Mouse (Mus musculus) hindbrain, embryonic 11.5 days (tissue): ENCODE results near the gene Gdap1l1. TPM values are rescaled to one million over a fixed set of nuclear protein-coding genes. Genes with fewer than 3 reads are reported as not detected.
"Not testable (repeated sequence)": the region's sequence is repeated elsewhere in the genome, so short reads cannot be mapped to it uniquely, and the experiment has no call there.

Experiments
- ATAC-seq: fragments of 200-750 bp; cut with Nextera tagmentation; 2 replicates; pipeline ENCODE4 v1.8.0; 2017; ENCODE audit warnings: mild to moderate bottlenecking, moderate TSS enrichment, moderate library complexity; ENCODE audit not compliant: low FRiP score
- DNase-seq: peaks from one replicate; pipeline ENCODE4 v3.0.0-alpha.2; 2015; ENCODE audit warnings: low spot score
- H3K27ac ChIP-seq: fragments of 300-500 bp; sonication (generic); 2 replicates; pipeline ENCODE4 v1.5.1; 2014; ENCODE audit warnings: mild to moderate bottlenecking, low read depth, low read length
- H3K27me3 ChIP-seq: fragments of 300-500 bp; sonication (generic); 2 replicates; pipeline ENCODE4 v1.6.1; 2014; ENCODE audit warnings: mild to moderate bottlenecking, low read length, moderate library complexity, mixed read lengths; ENCODE audit not compliant: control insufficient read depth, insufficient read depth
- H3K36me3 ChIP-seq: fragments of 300-500 bp; sonication (generic); 2 replicates; pipeline ENCODE4 v1.6.1; 2014; ENCODE audit warnings: mild to moderate bottlenecking, low read length, moderate library complexity, mixed read lengths; ENCODE audit not compliant: control insufficient read depth, insufficient read depth
- H3K4me1 ChIP-seq: fragments of 300-500 bp; sonication (generic); replicated peaks from 2 replicates; pipeline ENCODE4 v1.6.1; 2014; ENCODE audit warnings: low read length, mixed read lengths; ENCODE audit not compliant: control insufficient read depth, insufficient read depth
- H3K4me2 ChIP-seq: fragments of 300-500 bp; sonication (generic); replicated peaks from 2 replicates; pipeline ENCODE4 v1.6.1; 2014; ENCODE audit warnings: mild to moderate bottlenecking, low read depth, low read length
- H3K4me3 ChIP-seq: fragments of 300-500 bp; sonication (generic); 2 replicates; pipeline ENCODE4 v1.5.1; 2014; ENCODE audit warnings: low read depth, low read length
- H3K9ac ChIP-seq: fragments of 300-500 bp; sonication (generic); 2 replicates; pipeline ENCODE4 v1.6.1; 2014; ENCODE audit warnings: low read depth, low read length
- H3K9me3 ChIP-seq: fragments of 300-500 bp; sonication (generic); 2 replicates; pipeline ENCODE4 v1.6.1; 2016; ENCODE audit warnings: low read length; ENCODE audit not compliant: control insufficient read depth
- WGBS: fragments of 180-500 bp; shearing (Covaris S2); extraction: QIAGEN DNeasy Blood & Tissue Kit; methylation state at CpG from one replicate; pipeline ENCODE4 v1.1.7; 2014; 5-methylcytosine and 5-hydroxymethylcytosine counted together
- polyA plus RNA-seq: library from polyadenylated mRNA; unstranded; fragments of >200 nt; fragmentation: Nextera tagmentation; extraction: Ambion mirVana; gene quantifications from 2 replicates; pipeline ENCODE4 v1.2.1, GENCODE M21; 2014

Gdap1l1 gene
- polyA plus RNA-seq, 1 experiment from 2014 or later = 47.4 TPM

DNA sequence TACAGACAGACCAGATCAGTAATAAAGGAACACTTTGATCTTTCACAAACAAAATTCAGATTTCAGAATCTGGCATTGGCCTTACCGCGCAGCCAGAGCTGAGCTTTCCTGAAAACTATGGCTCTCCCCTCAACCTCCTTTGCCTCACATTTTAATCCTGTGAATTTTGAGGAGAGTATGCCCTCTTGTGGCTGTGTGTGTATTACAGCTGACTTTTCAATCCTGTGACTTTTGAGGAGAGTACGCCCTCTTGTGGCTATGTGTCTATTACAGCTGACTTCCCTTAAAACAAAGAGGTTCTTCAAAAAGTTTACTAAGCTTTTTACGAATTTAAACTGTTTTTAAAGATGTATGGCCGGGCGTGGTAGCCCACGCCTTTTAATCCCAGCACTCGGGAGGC, 37.1 kb upstream of the Gdap1l1 start:
- WGBS = 17% methylated on average over 8 of the region's 8 CpGs

DNA sequence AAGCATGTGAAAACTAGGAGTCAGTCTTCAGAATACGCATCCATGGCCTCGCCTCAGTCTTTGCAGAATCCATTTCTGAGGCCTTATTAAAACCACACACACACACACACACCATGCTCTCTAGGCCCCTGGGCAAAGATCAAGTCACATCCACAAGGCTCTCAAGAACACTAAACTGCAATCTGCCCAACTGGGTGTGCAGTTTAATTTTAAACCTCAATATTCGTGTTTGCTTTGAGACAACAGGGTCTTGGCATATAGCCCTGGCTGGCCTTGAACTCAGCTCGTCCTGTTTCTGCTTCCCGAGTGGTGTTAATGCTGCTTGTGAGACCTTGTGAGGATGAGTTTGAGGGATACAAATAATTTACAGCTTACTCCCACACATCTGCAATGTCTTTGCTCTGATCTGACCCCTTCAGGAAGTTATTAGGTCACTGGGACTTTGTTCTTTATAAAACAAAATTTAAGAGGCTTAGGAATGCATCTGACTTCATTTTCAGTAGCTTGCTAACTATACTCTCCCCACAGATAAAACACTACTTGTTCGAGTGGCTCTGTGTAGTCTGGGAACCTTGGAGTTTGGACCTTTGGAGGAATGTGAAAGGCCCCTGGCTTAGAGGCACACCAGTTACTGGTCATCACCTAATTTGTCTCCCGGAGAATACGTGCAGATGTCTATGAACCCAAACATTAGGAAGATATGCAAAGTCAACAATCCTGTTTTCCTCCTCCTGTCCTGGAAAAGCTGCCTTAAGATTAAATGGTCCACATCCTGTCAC, 34.0 kb upstream of the Gdap1l1 start:
- Histone ChIP-seq H3K9ac (no peak overlapping the region), H3K27me3 (no peaks in the 10 kb centered on the region), H3K4me3 (no peak overlapping the region), H3K4me2 (no peak overlapping the region), H3K4me1 (no peaks in the 10 kb centered on the region), H3K9me3 (no peaks in the 10 kb centered on the region), H3K27ac (no peak overlapping the region), H3K36me3 (no peaks in the 10 kb centered on the region)
- WGBS = 86% methylated on average over 8 of the region's 8 CpGs
- ATAC-seq (no peak), DNase-seq (no peak)

More for the DNA sequence above, 37.1 kb upstream of the Gdap1l1 start:
- Histone ChIP-seq H3K27me3 (no peaks in the 10 kb centered on the region), H3K4me1 (no peaks in the 10 kb centered on the region), H3K36me3 (no peaks in the 10 kb centered on the region), H3K9ac (no peak overlapping the region), H3K4me2 (no peak overlapping the region), H3K27ac (no peak overlapping the region), H3K9me3 (no peaks in the 10 kb centered on the region), H3K4me3 (no peak overlapping the region)
- DNase-seq = peak; percentile 93
- no peak for ATAC-seq

DNA sequence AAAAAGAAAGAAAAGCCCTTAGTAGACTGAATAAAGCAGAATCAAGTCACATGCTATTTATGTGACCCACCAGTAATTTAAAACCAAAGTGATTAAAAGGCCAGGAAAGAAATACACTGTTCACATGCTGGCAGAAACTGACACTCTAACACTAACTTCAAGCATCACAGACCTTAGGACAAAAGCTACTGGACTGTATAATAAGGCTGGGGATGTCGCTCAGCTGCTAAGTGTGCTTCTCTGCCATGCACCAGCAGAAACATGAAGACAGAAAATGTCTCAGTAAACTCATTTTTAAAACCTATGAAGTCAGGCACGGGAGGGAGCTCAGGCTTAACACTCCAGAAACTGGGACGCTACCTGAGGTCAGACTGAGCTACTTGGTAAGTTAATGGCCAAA, 28.1 kb upstream of the Gdap1l1 start:
- Histone ChIP-seq H3K4me1 (no peaks in the 10 kb centered on the region), H3K27me3 (no peaks in the 10 kb centered on the region), H3K27ac (no peak overlapping the region), H3K4me3 (no peak overlapping the region), H3K36me3 (0 out of 2 replicates have a peak, but pooled peaks cover 4% of the 10 kb centered on the region), H3K9me3 (no peaks in the 10 kb centered on the region), H3K4me2 (no peak overlapping the region), H3K9ac (no peak overlapping the region)
- WGBS = 92% methylated on average over 3 of the region's 3 CpGs
- DNase-seq (no peak), ATAC-seq (no peak)

DNA sequence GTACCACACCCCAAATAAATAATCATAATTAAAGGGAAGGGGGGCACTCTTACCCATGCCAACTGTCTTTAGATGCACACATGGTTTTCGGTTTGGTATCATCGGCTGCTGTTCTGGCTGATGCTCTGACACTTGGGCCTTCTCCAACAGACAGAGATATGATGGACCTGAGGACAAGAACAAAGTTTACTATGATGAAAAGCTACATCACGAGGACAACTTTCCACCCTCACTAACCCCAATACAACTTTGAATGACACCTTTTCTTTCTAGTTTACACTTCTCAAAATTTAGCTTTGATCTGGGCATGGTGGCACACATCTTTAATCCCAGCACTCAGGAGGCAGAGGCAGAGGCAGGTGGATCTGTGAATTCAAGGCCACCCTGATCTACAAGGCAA, 26.9 kb upstream of the Gdap1l1 start:
- H3K27me3 ChIP-seq, ATAC-seq, DNase-seq, H3K9me3 ChIP-seq, H3K27ac ChIP-seq, H3K36me3 ChIP-seq, H3K4me3 ChIP-seq, H3K9ac ChIP-seq, H3K4me1 ChIP-seq, H3K4me2 ChIP-seq: not testable (repeated sequence)
- 90% methylated on average over 3 of the region's 3 CpGs for WGBS

DNA sequence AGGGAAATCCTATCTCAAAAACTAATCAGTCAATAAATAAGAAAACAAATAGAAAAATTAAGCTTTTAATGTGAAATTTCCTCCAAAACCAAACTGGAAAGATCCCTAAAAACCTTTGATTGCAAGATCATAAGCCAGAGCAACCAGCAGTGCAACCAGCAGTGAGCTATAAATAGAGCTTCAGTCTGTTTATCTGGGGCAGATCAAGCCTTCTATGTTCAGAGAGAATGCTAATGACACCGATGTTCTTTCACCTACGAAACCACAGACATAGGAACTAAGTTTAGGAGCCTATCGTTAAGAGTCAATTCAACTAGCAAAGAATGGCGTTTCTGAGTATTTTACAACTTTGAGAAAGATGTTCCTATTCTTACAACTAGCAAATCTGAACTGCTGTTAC, 26.4 kb upstream of the Gdap1l1 start:
- 94% methylated on average over 4 of the region's 4 CpGs for WGBS
- H3K4me1 ChIP-seq = no peaks in the 10 kb centered on the region
- H3K4me2 ChIP-seq = no peak overlapping the region
- 0 out of 2 replicates have a peak, but pooled peaks cover 4% of the 10 kb centered on the region for H3K36me3 ChIP-seq
- ATAC-seq (no peak), DNase-seq (no peak)
- H3K4me3 ChIP-seq = no peak overlapping the region
- no peaks in the 10 kb centered on the region for H3K9me3 ChIP-seq
- H3K27ac ChIP-seq = no peak overlapping the region
- H3K9ac ChIP-seq = no peak overlapping the region
- no peaks in the 10 kb centered on the region for H3K27me3 ChIP-seq

DNA sequence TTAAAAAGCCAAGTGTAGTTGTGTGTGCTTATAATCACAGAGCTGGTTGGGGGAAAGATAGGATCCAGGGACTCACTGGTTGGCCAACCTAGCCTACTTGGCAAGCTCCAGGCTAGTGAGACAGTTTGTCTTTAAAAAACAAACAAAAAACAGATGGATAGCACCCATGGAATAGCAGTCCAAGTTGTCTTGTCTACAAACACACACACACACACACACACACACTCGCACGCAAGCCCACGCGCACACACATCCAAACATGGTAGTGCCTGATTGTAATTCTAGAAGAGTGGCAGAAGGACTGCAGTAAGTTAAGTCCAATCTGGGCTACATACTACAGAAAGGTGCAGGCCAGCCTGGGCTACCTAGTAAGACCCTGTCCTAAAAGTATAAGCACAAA, 25.9 kb upstream of the Gdap1l1 start:
- H3K4me2 ChIP-seq = no peak overlapping the region
- WGBS = 96% methylated on average over 4 of the region's 4 CpGs
- DNase-seq (no peak), ATAC-seq (no peak)
- H3K9me3 ChIP-seq = no peaks in the 10 kb centered on the region
- no peaks in the 10 kb centered on the region for H3K27me3 ChIP-seq
- 0 out of 2 replicates have a peak, but pooled peaks cover 4% of the 10 kb centered on the region for H3K36me3 ChIP-seq
- no peak overlapping the region for H3K9ac ChIP-seq
- H3K4me3 ChIP-seq = no peak overlapping the region
- H3K27ac ChIP-seq = no peak overlapping the region
- H3K4me1 ChIP-seq = no peaks in the 10 kb centered on the region

DNA sequence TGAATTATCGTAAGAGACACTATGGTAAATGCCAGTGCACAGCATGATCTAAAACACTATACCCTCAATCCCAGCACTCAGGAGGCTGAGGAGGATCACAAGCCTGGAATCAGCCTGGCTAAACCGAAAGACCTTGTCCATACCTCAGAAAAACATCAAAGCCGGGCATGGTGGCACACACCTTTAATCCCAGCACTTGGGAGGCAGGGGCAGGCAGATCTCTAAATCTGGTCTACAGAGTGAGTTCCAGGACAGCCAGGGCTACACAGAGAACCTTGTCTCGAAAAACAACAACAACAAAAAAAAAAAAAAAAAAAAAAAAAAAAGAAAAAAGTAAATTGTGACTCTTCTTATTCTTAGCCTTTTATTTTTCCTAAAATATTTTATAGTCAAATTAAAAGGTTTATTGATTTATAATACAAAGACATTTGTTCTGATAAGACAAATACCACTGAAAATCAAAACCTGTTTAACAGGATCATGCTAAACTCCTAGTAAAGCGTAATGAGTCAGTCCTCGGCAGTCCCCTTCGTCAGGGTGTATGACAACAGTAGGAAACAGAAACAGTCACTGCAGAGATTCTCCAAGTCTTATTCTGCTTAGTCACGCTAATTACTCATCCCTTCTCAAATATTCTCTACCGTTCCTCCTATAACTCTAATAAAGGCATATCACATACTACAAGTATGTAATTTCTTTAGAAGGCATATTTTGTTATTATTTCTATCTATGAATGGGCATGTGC, 25.3 kb upstream of the Gdap1l1 start:
- Histone ChIP-seq H3K27ac (no peak overlapping the region), H3K4me2 (no peak overlapping the region), H3K27me3 (no peaks in the 10 kb centered on the region), H3K36me3 (0 out of 2 replicates have a peak, but pooled peaks cover 4% of the 10 kb centered on the region), H3K4me3 (no peak overlapping the region), H3K9me3 (no peaks in the 10 kb centered on the region), H3K4me1 (no peaks in the 10 kb centered on the region), H3K9ac (no peak overlapping the region)
- WGBS = 93% methylated on average over 9 of the region's 9 CpGs
- DNase-seq (no peak), ATAC-seq (no peak)

DNA sequence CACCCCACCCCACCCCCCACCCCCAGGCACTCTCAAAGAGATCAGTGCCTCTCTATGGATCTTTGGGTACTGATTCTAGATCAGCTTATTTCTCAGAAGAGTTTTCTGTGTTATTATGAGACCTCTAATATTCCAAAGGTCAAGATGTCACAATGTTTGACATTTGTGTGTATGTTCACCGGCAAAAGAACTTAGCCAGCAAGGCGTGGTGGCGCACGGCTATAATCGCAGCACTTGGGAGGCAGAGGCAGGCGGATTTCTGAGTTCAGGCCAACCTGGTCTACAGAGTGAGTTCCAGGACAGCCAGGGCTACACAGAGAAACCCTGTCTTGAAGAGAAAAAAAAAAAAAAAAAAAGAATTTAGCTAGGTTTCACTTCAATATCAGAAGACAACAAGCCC, 21.2 kb upstream of the Gdap1l1 start:
- H3K9me3 ChIP-seq = no peaks in the 10 kb centered on the region
- WGBS = 96% methylated on average over 6 of the region's 6 CpGs
- H3K4me2 ChIP-seq = no peak overlapping the region
- no peaks in the 10 kb centered on the region for H3K36me3 ChIP-seq
- 0 out of 2 replicates have a peak, but pooled peaks cover 2% of the 10 kb centered on the region for H3K4me1 ChIP-seq
- no peaks in the 10 kb centered on the region for H3K27me3 ChIP-seq
- H3K4me3 ChIP-seq = no peak overlapping the region
- H3K27ac ChIP-seq = no peak overlapping the region
- no peak for DNase-seq
- no peak overlapping the region for H3K9ac ChIP-seq
- ATAC-seq = no peak
